ENCODE assay signal across 23 mouse cellular contexts in genomic region chr4:148428544-148428943, GRCm38 (mm10). TPM values are rescaled to one million over a fixed set of nuclear protein-coding genes. Genes with fewer than 3 reads are reported as not detected.
A peak's percentile ranks its signal among the peaks of the same experiment; 100 is the strongest.
DNase-seq lines count a peak whose midpoint lies in the region; ATAC-seq and TF ChIP-seq lines count a peak whose summit lies in the region.
"Had no signal": no experiment of that assay in that cellular context is flagged by ENCODE, and none has a peak within 500 bp of the region (broad histone marks: within the 10 kb centered on the region; RNA-seq: fewer than 3 reads in every experiment).

No protein-coding gene starts in this region.

- peaks cover 6% of the 10 kb centered on the region for H3K36me3 ChIP-seq in hindbrain, embryonic 10.5 days
- H3K36me3 ChIP-seq in hindbrain, embryonic 14.5 days (replicated peaks; ENCODE audit: control insufficient read depth, insufficient read depth), result no peaks in the 10 kb centered on the region
- H3K36me3 ChIP-seq in midbrain, embryonic 12.5 days, result no peaks in the 10 kb centered on the region
- H3K36me3 ChIP-seq in midbrain, embryonic 15.5 days (replicated peaks), result no peaks in the 10 kb centered on the region
- no peaks in the 10 kb centered on the region for H3K36me3 ChIP-seq in liver, embryonic 14.5 days (replicated peaks; ENCODE audit: control insufficient read depth, insufficient read depth, low read depth)
- H3K36me3 ChIP-seq: hindbrain, embryonic 12.5 days had no signal

- 90% methylated on average over 5 of the region's 5 CpGs for WGBS in hindbrain, embryonic 10.5 days
- WGBS in hindbrain, embryonic 14.5 days, result 79% methylated on average over 5 of the region's 5 CpGs
- 90% methylated on average over 5 of the region's 5 CpGs for WGBS in midbrain, embryonic 12.5 days
- WGBS in midbrain, embryonic 15.5 days, result 73% methylated on average over 5 of the region's 5 CpGs
- WGBS in liver, embryonic 14.5 days (ENCODE audit: insufficient replicate concordance), result 39% methylated on average over 5 of the region's 5 CpGs

- no peak for TF ChIP-seq EP300 in liver, embryonic 14.5 days (IDR thresholded peaks at IDR 0.05; ENCODE audit: low read depth)

- no peak for DNase-seq in hindbrain, embryonic 10.5 days (ENCODE audit: low spot score)
- no peak for DNase-seq in hindbrain, embryonic 14.5 days (ENCODE audit: low spot score)
- no peak for DNase-seq in liver, embryonic 14.5 days (ENCODE audit: low read depth in 3 of 3, low spot score in 3 of 3)
- no peak for DNase-seq in lung, adult 18-20 months
- no peak for DNase-seq in heart, adult 8-10 months (ENCODE audit: low spot score)
- DNase-seq: B cell, adult 2 months; cerebellum, adult 11-12 months; cerebellum, adult 9-11 months; cerebellum, postnatal 36 days; gastrocnemius, adult 2 months; gastrocnemius, postnatal 25 days; heart, postnatal 36 days had no signal

- no peak overlapping the region for H3K4me3 ChIP-seq in hindbrain, embryonic 10.5 days
- no peak overlapping the region for H3K4me3 ChIP-seq in hindbrain, embryonic 14.5 days (replicated peaks; ENCODE audit: low read length)
- H3K4me3 ChIP-seq in midbrain, embryonic 12.5 days, result no peak overlapping the region
- H3K4me3 ChIP-seq in midbrain, embryonic 15.5 days, result no peak overlapping the region
- H3K4me3 ChIP-seq in liver, embryonic 14.5 days (ENCODE audit: insufficient read depth in 1 of 2, low read depth in 2 of 2, low read length in 2 of 2), result no peak overlapping the region
- H3K4me3 ChIP-seq: embryonic facial prominence, embryonic 13.5 days; forebrain, embryonic 13.5 days; gastrocnemius, adult 2 months; heart, embryonic 13.5 days; hindbrain, embryonic 12.5 days had no signal

- H3K4me1 ChIP-seq in hindbrain, embryonic 10.5 days (replicated peaks), result peaks cover 32% of the 10 kb centered on the region
- H3K4me1 ChIP-seq in hindbrain, embryonic 14.5 days (replicated peaks; ENCODE audit: control insufficient read depth, insufficient read depth, low read length), result peaks cover 10% of the 10 kb centered on the region
- H3K4me1 ChIP-seq in midbrain, embryonic 12.5 days, result peaks cover 8% of the 10 kb centered on the region; the same call in 1 of the 2 replicates
- H3K4me1 ChIP-seq in midbrain, embryonic 15.5 days, result peaks cover 21% of the 10 kb centered on the region; the same call in 1 of the 2 replicates
- H3K4me1 ChIP-seq in liver, embryonic 14.5 days (replicated peaks; ENCODE audit: control insufficient read depth in 2 of 2, insufficient read depth in 2 of 2, low read length in 1 of 2), result peaks cover 0 to 7% of the 10 kb centered on the region in 2 experiments; a peak in 1 of 4 replicates
- H3K4me1 ChIP-seq: forebrain, embryonic 13.5 days had no signal

- no peak for ATAC-seq in hindbrain, embryonic 14.5 days (ENCODE audit: low FRiP score)
- ATAC-seq in midbrain, embryonic 12.5 days (ENCODE audit: low FRiP score, low read depth), result no peak
- ATAC-seq in midbrain, embryonic 15.5 days (replicated peaks), result no peak
- peak; percentile 19; the same call in 1 of the 2 replicates for ATAC-seq in liver, embryonic 14.5 days (ENCODE audit: insufficient read depth)
- peak; percentile 56 for ATAC-seq in megakaryocyte progenitor cell, adult 5-6 weeks (replicated peaks; ENCODE audit: poor library complexity)
- ATAC-seq: activated CD4-positive, CD25-positive, alpha-beta regulatory T cell, adult 4 months; CD4-positive, CD25-positive, alpha-beta regulatory T cell, adult 4 months; forebrain, embryonic 13.5 days; Patski had no signal

- H3K27me3 ChIP-seq in hindbrain, embryonic 10.5 days (ENCODE audit: insufficient read depth, poor library complexity, severe bottlenecking), result 0 out of 2 replicates have a peak, but pooled peaks cover 3% of the 10 kb centered on the region
- H3K27me3 ChIP-seq in hindbrain, embryonic 14.5 days (ENCODE audit: control insufficient read depth, insufficient read depth, low read length), result no peaks in the 10 kb centered on the region
- H3K27me3 ChIP-seq in midbrain, embryonic 12.5 days, result no peaks in the 10 kb centered on the region; the same call in 1 of the 2 replicates
- H3K27me3 ChIP-seq in midbrain, embryonic 15.5 days (replicated peaks), result no peaks in the 10 kb centered on the region
- no peaks in the 10 kb centered on the region for H3K27me3 ChIP-seq in liver, embryonic 14.5 days (ENCODE audit: control insufficient read depth, insufficient read depth, low read length)
- H3K27me3 ChIP-seq: embryonic facial prominence, embryonic 13.5 days; forebrain, embryonic 13.5 days; heart, embryonic 13.5 days; hindbrain, embryonic 12.5 days; Patski had no signal

- H3K9me3 ChIP-seq in hindbrain, embryonic 10.5 days, result no peaks in the 10 kb centered on the region
- H3K9me3 ChIP-seq in hindbrain, embryonic 14.5 days (ENCODE audit: control insufficient read depth, low read length), result no peaks in the 10 kb centered on the region
- H3K9me3 ChIP-seq in midbrain, embryonic 12.5 days, result no peaks in the 10 kb centered on the region
- no peaks in the 10 kb centered on the region for H3K9me3 ChIP-seq in midbrain, embryonic 15.5 days
- no peaks in the 10 kb centered on the region for H3K9me3 ChIP-seq in liver, embryonic 14.5 days (ENCODE audit: control insufficient read depth, low read length)
- H3K9me3 ChIP-seq: embryonic facial prominence, embryonic 13.5 days; forebrain, embryonic 13.5 days; G1E; heart, embryonic 13.5 days; hindbrain, embryonic 12.5 days had no signal

- no peak overlapping the region for H3K9ac ChIP-seq in hindbrain, embryonic 14.5 days
- 0 out of 2 replicates have a peak overlapping the region, but pooled peaks have one; percentile 32 for H3K9ac ChIP-seq in midbrain, embryonic 12.5 days (replicated peaks)
- no peak overlapping the region for H3K9ac ChIP-seq in midbrain, embryonic 15.5 days
- H3K9ac ChIP-seq in liver, embryonic 14.5 days (replicated peaks), result no peak overlapping the region
- H3K9ac ChIP-seq: embryonic facial prominence, embryonic 13.5 days; forebrain, embryonic 13.5 days; heart, embryonic 13.5 days; hindbrain, embryonic 12.5 days had no signal

- H3K4me2 ChIP-seq in hindbrain, embryonic 14.5 days (replicated peaks), result no peak overlapping the region
- H3K4me2 ChIP-seq in midbrain, embryonic 12.5 days (replicated peaks), result no peak overlapping the region
- no peak overlapping the region for H3K4me2 ChIP-seq in midbrain, embryonic 15.5 days
- H3K4me2 ChIP-seq in liver, embryonic 14.5 days (ENCODE audit: low read depth), result no peak overlapping the region
- H3K4me2 ChIP-seq: embryonic facial prominence, embryonic 13.5 days; forebrain, embryonic 13.5 days; heart, embryonic 13.5 days; hindbrain, embryonic 12.5 days had no signal

- H3K27ac ChIP-seq in hindbrain, embryonic 10.5 days, result peak overlapping the region; percentile 51
- no peak overlapping the region for H3K27ac ChIP-seq in hindbrain, embryonic 14.5 days
- no peak overlapping the region for H3K27ac ChIP-seq in midbrain, embryonic 12.5 days (replicated peaks)
- no peak overlapping the region for H3K27ac ChIP-seq in midbrain, embryonic 15.5 days
- H3K27ac ChIP-seq in liver, embryonic 14.5 days, result no peak overlapping the region
- H3K27ac ChIP-seq: embryonic facial prominence, embryonic 13.5 days; forebrain, embryonic 13.5 days; gastrocnemius, adult 2 months; heart, embryonic 13.5 days; hindbrain, embryonic 12.5 days had no signal

- TF ChIP-seq CTCF in liver, embryonic 14.5 days (IDR thresholded peaks at IDR 0.05; ENCODE audit: low read depth), result no peak

RNA-seq across cellular contexts. Expression of gene Ubiad1, which starts 16.0 kb away (rescaled TPM):
- 25.0 and 25.8 TPM in 2 replicates for polyA plus RNA-seq in hindbrain, embryonic 10.5 days (2016; fragmentation: Nextera tagmentation; extraction: Ambion mirVana)
- polyA plus RNA-seq in hindbrain, embryonic 14.5 days (2014; fragmentation: Nextera tagmentation; extraction: Ambion mirVana), result 12.2 and 13.4 TPM in 2 replicates
- 20.5 and 21.1 TPM in 2 replicates for polyA plus RNA-seq in midbrain, embryonic 12.5 days (2016; fragmentation: Nextera tagmentation; extraction: Ambion mirVana)
- 22.1 and 23.3 TPM in 2 replicates for polyA plus RNA-seq in midbrain, embryonic 15.5 days (2015; fragmentation: Nextera tagmentation; extraction: Ambion mirVana)
- polyA plus RNA-seq in liver, embryonic 14.5 days (2012; rRNA removed), result 6.0 and 6.4 TPM in 2 replicates
- polyA plus RNA-seq in liver, embryonic 14.5 days (2014; fragmentation: Nextera tagmentation; extraction: Ambion mirVana), result 7.3 and 7.9 TPM in 2 replicates
- total RNA-seq in megakaryocyte progenitor cell, adult 5-6 weeks (2015), result 10.8 and 12.7 TPM in 2 replicates
- 11.3 TPM in 2 replicates for total RNA-seq in megakaryocyte progenitor cell, adult 5-6 weeks (2017)
- total RNA-seq in heart, adult 8-10 months (2022), result 10 to 100 TPM; 14.7 to 19.5 (median 16.1) TPM

RNA-seq across cellular contexts. Expression of gene Mtor, which starts 19.9 kb away (rescaled TPM):
- 25.1 and 25.3 TPM in 2 replicates for polyA plus RNA-seq in hindbrain, embryonic 10.5 days (2016; fragmentation: Nextera tagmentation; extraction: Ambion mirVana)
- polyA plus RNA-seq in hindbrain, embryonic 14.5 days (2014; fragmentation: Nextera tagmentation; extraction: Ambion mirVana), result 30.2 and 36.1 TPM in 2 replicates
- polyA plus RNA-seq in midbrain, embryonic 12.5 days (2016; fragmentation: Nextera tagmentation; extraction: Ambion mirVana), result 33.3 and 35.4 TPM in 2 replicates
- 22.8 and 23.8 TPM in 2 replicates for polyA plus RNA-seq in midbrain, embryonic 15.5 days (2015; fragmentation: Nextera tagmentation; extraction: Ambion mirVana)
- polyA plus RNA-seq in liver, embryonic 14.5 days (2012; rRNA removed), result 6.0 and 6.1 TPM in 2 replicates
- polyA plus RNA-seq in liver, embryonic 14.5 days (2014; fragmentation: Nextera tagmentation; extraction: Ambion mirVana), result 9.4 and 11.2 TPM in 2 replicates
- total RNA-seq in megakaryocyte progenitor cell, adult 5-6 weeks (2015), result 23.2 and 23.5 TPM in 2 replicates
- total RNA-seq in megakaryocyte progenitor cell, adult 5-6 weeks (2017), result 14.7 and 17.9 TPM in 2 replicates
- 10 to 100 TPM; 43.9 to 59.9 (median 52.8) TPM for total RNA-seq in heart, adult 8-10 months (2022)

Comparison
In these comparisons a context has a peak if more than half of its experiments do, and no peak if none do; other contexts are left out.
1. ATAC-seq: peak in liver, embryonic 14.5 days (single experiment) and megakaryocyte progenitor cell, adult 5-6 weeks (single experiment); none in hindbrain, embryonic 14.5 days (single experiment), midbrain, embryonic 12.5 days (single experiment) and midbrain, embryonic 15.5 days (single experiment).